Mouse (Mus musculus): ENCODE measurements around the gene Brd3os.

Gene Brd3os

GRCm38 (mm10) chr2:27441767-27442707, at the start of gene Brd3os:
Brd3os (plus strand) TSS chr2:27442324.
- in situ Hi-C loops (cut with MboI, MseI): no loop called here

- in situ Hi-C loops (cut with MboI, MseI): no loop called here
Observed at GRCm38 (mm10) chr2:27394158-27394832, 47.8 kb upstream of the Brd3os start.

GRCm38 (mm10) chr2:27396656-27397440, 45.3 kb upstream of the Brd3os start:
- in situ Hi-C loops (cut with MboI, MseI): no loop called here

GRCm38 (mm10) chr2:27400083-27400482, 42.0 kb upstream of the Brd3os start:
- in situ Hi-C loops (cut with MboI, MseI): no loop called here

DNA sequence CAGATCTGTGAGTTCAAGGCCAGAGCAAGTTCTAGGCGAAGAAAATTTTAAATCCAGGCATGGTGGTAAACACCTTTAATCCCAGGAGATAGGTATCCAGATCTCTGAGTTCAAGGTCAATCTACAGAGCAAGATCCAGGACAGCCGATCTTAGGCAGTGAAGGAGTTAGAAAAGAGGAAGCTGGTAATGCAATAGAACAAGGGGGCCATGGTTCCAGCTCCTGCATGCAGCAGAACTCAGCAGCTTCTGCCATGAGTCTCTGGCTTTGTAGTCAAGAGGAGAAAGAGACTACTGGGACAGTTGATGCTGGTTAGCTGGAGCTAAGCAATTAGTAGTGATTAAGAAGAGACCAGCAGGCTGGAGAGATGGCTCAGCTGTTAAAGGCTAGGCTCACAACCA, 40.6 kb upstream of the Brd3os start:
- in situ Hi-C loops (cut with MboI, MseI): no loop called here

DNA sequence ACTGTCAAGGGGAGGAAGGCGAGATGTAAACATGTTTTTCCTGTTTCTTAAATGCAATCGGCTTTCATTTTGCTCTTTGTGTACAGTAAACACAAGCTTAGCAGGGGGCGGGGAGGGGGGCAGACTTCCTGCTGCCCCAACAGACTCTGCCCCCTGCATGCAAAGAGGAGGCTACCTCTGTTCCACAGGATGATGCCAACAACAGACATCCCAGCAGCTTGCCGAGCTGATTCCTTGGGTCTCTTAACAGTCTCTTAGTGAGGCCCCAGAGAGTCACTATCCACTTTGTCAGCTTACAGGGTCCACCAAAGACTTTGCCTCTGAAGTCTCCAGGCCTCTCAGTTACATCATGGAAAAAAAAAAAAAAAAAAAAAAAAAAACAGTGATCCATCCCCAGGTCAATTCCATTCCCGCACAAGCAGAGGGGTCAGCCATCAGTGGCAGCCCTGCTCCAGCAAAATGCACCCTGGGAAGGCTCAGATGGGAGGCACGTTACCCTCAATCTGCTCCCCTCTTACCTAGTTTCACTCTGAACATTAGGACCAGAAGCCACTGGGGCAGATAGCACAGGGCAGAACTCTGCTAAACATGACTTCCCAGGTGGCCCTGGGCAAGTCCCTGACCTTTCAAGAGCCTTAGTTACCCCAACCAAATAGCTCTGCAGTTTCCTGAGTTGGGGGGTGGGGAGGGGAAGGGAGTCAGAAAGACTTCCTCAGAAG, 37.6 kb upstream of the Brd3os start:
- in situ Hi-C loops (cut with MboI, MseI): no loop called here

DNA sequence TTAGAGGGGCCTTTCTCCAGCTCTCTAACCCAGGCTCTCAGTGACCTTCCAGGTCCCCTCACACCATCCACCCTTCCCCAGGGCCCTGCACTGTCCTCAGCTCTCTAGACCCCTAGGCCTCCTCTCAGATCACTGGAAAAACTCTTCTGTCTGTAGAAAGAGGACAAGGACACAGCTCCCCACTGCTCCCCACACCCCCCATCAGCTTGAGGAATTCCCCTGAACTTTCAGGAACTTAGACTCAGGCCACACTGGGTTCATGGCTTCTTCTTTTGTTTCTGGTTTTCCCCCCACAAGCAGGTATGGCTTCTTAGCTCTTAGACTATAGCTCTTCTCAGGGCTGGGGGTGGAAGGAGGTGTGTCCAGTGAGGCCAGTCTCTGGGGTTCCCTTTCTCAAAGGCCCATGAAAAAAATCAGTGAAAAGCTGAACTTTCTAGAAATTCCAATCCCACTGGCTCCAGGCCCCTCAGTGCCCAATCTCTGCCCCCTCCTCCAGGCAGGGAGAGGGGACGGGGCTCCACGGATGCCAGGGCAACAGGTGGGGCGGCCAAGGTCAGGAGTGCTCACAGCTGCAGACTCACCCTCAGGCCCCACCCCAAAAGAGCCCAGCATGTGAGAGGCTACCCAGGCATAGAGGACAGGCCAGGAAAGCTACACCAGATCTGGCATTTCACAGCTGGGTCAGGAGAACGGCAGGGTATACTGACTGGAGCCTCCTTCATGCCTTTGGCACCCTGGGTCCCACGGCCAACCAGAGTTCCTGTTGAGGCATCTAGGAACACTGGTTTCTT, 36.8 kb upstream of the Brd3os start:
- in situ Hi-C loops (cut with MboI, MseI): no loop called here

DNA sequence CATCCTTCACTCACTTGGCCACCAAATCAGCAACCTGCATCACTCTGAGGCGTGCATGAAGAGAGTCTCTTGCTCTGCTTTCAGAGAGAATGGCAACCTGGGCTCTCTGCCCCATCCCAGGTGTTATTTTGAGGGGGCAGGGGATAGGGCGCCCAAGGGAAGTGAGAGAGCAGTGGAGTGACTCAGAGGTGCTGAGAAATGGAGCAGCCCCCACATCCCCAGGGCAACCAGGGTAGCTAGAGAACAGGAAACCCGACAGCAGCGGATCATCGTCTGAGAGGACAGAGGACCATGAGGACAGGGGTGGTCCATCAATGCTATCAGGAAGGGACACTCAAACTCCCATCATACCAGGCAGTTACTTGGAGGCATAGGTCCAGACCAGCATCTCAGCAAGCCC, 35.2 kb upstream of the Brd3os start:
- in situ Hi-C loops (cut with MboI, MseI): no loop called here

- in situ Hi-C loops (cut with MboI, MseI): no loop called here
Observed at GRCm38 (mm10) chr2:27408194-27408593, 33.9 kb upstream of the Brd3os start.

DNA sequence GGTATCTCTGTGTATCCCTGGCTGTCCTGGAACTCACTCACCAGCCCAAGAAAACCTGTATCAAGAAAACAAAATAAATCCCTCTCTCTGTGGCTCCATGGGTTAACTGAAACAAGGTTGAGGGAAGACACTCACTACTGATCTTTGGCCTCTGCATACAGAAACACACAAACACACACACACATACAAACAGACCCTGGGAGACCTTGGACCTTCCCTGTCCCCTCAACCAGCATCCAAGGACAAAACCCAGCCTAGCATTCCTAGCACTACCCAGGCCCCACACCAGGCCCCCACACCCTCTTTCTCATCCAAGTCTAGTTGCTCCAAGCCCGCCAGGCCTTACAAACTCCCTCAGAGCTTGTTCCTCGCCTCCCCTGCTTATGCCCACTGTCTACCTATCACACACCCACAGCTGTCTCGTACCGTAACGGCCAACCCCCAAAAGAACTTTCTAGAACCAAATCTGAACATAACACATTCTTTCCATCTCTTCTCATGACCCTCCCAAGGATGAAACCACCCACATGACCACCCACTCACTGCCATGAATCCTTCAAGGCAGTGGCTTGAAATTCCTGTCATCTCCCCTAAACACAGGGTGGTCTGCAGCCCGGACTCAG, 31.5 kb upstream of the Brd3os start:
- in situ Hi-C loops (cut with MboI, MseI): no loop called here

GRCm38 (mm10) chr2:27411688-27412174, 30.4 kb upstream of the Brd3os start:
- in situ Hi-C loops (cut with MboI, MseI): no loop called here

DNA sequence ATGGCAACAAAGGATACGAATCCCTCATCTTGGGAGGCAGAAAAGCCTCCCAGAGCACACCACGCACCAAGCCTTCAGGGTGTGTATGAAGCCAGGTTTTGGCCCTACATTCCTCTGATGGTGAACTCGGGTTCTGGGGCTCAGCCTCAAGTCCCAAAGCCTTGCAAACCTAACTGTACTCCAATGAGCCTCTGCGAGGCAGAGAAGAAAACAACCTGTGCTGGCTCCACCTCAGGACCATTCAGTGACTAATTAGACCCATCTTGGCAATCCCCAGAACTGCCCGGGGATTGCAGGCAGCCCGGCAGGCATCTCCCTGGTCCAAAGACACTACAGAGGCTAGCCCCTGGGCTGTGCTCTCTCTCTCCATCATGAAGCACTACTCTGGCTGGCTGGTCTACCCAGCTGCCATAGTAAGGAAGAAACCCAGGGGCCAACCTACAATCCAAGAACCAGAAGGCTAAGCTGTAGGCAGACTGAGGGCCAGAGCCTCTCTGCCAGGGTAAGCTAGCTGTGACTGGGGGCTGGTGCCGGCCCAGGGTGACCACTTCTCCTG, 29.8 kb upstream of the Brd3os start:
- in situ Hi-C loops (cut with MboI, MseI): no loop called here

- in situ Hi-C loops (cut with MboI, MseI): no loop called here
Observed at GRCm38 (mm10) chr2:27413582-27413935, 28.6 kb upstream of the Brd3os start.

- in situ Hi-C loops (cut with MboI, MseI): no loop called here
Observed at GRCm38 (mm10) chr2:27413936-27414657, 28.0 kb upstream of the Brd3os start.

- in situ Hi-C loops (cut with MboI, MseI): no loop called here
Observed at GRCm38 (mm10) chr2:27415060-27415783, 26.9 kb upstream of the Brd3os start.

DNA sequence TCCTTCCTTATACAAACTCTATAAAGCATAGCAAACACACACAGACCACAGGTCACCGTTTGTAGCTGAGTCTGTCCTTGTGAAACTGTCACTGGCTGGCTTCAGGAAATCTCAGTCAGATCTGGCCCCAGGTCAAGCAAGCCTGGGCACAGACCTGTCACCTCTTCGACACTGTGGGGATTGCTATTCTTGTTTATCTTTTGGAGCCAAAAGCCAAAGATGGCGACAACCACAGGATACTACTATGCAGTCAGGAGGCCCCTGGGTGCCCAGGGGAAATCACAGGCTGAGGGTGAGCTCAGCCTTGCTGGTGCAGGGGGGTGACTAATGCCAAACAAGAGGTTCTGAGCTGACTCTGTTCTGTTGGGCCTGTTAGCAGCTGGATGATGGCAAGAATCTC, 25.7 kb upstream of the Brd3os start:
- in situ Hi-C loops (cut with MboI, MseI): no loop called here

GRCm38 (mm10) chr2:27417648-27418153, 24.4 kb upstream of the Brd3os start:
- in situ Hi-C loops (cut with MboI, MseI): no loop called here

DNA sequence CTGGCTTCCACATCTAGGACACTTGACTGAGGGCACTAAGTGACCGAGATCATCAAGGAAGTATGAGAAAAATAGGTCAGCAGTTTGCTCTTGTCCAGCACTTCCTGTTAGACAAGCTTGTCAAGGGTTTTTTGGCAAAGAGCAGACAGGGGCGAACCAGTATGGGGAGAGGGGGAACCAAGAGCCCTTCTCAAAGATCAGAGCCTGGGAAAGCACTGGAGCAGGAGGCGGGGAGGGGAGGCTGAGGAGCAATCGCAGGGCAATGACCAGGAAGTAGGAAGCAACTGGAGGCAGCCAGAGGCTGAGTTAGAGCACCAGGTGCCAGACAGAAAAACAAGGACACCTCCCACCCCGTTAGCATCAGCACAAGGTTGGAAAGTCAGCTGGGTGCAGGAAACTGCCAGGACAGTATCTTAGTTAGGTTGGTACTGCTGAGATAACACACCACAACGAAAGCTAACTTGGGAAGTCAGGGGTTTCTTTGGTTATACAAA, 23.5 kb upstream of the Brd3os start:
- in situ Hi-C loops (cut with MboI, MseI): no loop called here
